Mouse (Mus musculus): ENCODE data around the gene Cntrob. TPM values are rescaled to one million over a fixed set of nuclear protein-coding genes. Genes with fewer than 3 reads are reported as not detected.

Cntrob gene
- total RNA-seq, 1 experiment from 2014 or later, result 13.3 TPM

DNA sequence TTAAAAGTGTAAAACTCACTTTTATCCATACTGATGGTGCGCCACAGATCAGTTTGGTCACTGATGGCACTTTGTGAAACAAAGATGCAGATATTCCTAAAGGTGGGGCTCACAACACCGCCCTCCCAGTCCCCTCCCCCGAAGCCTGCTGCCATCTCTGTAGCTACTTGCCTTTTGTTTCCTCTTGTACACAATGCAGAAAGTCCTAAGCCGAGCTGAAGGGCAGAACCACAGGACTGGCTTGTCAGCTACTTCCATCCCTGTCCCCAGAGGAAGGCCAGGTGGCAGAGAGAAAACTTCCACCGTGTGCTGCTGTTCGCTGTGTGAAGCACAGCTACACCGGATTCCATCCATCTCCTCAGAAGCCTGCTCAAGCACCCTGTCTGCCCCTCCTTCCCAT is 25.3 kb downstream of the Cntrob start:
- DNase-seq, result no peak

DNA sequence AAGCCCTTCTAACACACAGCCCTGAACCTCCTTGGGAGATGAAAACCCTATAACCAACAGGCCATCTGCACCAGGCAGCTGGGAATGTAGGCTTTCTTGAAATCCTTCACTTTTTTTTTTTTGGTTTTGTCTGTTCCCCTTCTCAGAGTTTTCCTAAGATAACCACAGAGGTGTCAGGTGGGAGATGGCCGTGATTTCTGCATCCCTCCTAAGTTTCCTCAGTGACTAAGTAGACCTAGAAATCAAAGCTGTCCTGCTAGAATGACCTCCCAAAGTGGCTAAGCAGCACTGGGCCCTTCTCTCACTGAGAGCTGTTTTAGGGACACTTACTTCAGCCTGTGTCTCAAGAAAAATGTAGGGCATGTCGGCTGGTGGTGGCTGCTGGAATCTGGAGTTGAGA is 25.8 kb downstream of the Cntrob start:
- no peak for DNase-seq

- DNase-seq, result no peak
Observed at GRCm38 (mm10) chr11:69295286-69295685, 28.3 kb downstream of the Cntrob start.

GRCm38 (mm10) chr11:69291111-69291510 is 32.5 kb downstream of the Cntrob start:
- no peak for DNase-seq

DNA sequence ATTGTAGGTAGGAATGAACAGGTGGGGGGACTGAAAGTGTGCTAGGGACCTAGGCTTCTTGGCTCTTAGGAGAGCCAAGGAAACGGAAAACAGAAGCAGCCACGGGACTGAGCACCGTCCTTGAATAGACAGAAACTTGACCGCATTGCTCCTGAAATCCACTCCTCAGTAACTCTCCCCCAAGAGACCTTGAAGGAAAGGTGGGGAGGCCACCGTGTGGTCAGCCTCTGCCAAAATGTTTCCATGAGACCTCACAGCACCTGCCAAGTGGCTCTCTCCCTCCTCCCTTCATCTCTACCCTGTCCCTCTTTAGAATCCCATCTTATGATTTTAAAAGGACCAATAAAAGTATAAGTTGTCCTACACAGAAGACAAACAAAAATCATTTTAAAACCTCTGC is 46.3 kb downstream of the Cntrob start:
- no peak for DNase-seq

DNA sequence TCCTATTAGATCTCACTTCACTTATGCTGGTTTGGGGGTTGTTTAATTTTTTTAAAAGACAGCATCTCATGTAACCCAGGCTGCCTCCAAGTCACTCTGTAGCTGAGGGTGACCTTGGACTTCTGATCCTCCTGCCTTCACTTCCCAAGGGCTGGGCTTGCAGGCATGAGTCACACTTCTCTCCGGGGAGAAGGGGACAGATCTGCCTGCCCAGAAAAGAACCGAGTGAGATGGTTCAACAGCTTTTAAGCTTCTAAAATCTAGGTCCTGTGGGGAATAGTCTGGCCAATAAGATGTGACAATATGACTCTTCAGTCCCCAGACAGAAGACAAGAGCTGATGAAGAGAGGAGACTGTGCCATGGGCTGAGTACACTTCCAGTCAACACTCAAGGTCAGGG is 47.5 kb downstream of the Cntrob start:
- DNase-seq, result peak; percentile 34

- no peak for DNase-seq
Observed at GRCm38 (mm10) chr11:69275650-69276049, 47.9 kb downstream of the Cntrob start.

- peak; percentile 88 for DNase-seq
Observed at GRCm38 (mm10) chr11:69272122-69272740, 51.3 kb downstream of the Cntrob start.

DNA sequence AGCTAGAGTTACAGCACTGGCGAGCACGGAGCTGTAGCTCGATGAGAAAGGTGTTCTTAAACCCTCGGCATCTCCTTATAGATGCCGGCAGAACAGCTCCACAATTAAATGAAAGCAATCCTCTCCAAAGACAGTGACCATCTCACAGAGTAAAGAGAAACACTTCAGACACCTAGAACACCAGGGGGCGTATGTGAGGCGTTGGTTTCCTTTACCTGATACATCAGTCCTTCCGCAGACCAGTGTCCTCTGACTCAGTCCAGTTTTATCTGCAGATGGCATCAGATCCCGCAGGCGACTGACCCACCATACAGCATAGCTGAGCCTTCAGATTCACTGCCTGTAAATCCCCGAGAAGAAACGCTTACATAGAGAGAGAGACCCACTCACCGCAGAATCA is 54.0 kb downstream of the Cntrob start:
- peak; percentile 76 for DNase-seq

- no peak for DNase-seq
Observed at GRCm38 (mm10) chr11:69268100-69268499, 55.5 kb downstream of the Cntrob start.

DNA sequence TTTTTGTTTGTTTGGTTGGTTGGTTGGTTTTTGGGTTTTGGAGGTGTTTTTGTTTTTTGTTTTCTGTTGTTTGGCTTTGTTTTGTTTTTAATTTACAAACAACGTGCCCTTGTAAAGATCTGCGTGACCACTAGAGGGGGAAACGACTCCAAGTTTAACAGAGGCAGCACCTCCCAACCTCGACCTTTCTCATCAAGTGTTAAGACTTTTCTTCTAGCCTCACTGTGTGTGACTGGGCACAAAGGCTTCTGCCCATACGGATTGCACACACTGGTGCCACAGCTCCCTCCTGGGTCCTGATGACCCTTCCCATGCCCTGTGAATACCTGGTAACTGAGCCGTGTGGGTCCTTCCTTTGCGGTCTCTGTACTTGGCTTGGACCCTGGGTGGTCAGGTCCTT is 56.2 kb downstream of the Cntrob start:
- DNase-seq, result no peak

DNA sequence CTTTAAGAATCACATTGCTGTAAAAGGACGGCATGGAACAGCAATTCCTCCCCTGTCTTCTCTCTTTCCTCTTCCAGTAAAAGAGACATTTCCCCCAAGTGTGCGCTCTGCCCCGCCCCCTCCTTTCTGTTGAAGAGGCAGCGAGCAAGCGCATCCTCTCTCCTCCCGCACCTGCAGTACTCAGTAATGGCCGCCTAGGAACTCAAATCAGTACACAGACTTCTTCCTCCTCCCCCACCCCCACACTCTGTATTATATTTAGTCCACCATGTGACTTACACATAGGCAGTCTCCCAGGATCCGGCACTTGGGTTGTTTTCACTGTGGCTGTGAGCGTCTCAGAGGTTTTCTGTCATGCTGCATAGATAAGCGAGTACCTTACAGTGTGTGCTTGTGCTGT is 57.3 kb downstream of the Cntrob start:
- DNase-seq, result no peak

- DNase-seq, result no peak
Observed at GRCm38 (mm10) chr11:69265410-69265809, 58.2 kb downstream of the Cntrob start.

- no peak for DNase-seq
Observed at GRCm38 (mm10) chr11:69264276-69264675, 59.3 kb downstream of the Cntrob start.

DNA sequence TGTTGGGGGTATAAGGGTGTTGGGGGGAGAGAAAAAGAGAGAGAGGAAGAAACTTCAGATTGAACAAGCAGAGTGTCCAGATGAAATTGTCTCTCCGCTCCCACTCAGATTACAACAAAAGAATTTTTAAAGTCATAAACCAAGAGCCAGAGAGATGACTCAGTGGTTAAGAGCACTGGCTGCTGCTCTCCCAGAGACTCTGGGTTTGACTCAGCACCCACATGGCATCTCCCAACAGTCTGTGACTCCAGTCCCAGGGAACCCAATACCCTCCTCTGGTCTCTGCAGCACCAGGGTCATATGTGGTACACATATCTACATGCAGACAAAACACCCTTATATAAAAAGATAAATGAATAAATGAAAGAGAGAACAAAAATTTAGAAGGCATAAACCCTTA is 63.5 kb downstream of the Cntrob start:
- DNase-seq, result peak; percentile 41

DNA sequence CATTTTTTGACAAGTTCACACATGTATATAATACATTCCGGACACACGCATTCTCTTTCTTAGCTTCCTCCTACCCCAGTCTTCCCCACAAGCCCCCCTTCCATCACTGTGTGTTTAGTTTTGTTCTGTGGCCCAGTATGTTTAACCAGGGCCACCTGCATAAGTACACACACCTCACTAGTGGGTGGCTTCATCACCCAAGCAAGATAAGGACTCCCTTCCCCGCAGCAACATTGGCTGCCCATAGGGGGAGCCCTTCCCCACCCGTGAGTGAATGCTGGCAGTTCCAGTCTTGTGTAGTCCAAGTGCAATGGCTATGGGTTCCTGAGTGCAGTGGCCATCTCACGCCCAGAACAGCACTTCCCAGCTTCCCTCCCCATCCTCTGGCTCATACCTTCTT is 65.3 kb downstream of the Cntrob start:
- peak; percentile 47 for DNase-seq

GRCm38 (mm10) chr11:69257807-69258206 is 65.8 kb downstream of the Cntrob start:
- no peak for DNase-seq

DNA sequence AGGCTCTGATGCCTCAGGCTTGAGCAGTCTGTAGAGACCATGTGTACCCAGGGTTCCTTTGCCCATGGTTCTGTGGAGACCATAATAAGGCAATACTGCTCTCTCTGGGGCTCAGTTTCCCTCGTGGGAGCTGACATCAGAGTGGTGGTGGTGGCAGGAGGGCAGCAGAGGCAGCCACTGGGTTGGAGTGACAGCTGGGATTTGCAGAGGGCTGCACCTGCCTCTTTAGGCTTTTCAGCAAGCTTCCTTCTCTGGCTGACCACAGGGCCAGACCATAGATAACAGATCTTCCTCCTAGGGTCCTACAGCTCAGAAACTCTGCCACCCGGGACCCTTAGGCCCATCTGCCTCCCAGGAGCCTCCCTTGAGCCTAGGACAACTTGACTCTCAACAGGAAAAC is 66.5 kb downstream of the Cntrob start:
- no peak for DNase-seq

- no peak for DNase-seq
Observed at GRCm38 (mm10) chr11:69254808-69255207, 68.8 kb downstream of the Cntrob start.

GRCm38 (mm10) chr11:69253131-69253530 is 70.4 kb downstream of the Cntrob start:
- no peak for DNase-seq

DNA sequence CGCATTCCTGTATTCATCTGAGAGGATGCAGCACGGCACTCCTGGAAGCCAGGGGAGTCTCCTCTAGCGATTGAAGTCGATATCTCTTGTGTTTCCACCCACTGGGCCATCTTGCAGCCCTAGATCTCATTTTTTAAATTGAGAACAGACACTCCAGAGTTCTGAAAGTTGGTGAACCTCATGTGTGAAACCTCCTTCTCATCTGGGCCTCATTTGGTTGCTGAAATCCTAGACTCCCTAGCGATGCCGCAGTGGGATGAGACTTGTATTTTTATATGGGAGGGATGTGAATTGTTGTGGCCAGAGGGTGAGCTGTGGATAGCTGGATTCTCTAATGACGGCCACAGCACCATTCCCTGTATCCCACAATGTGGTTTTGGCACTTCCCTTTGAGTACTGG is 71.6 kb downstream of the Cntrob start:
- no peak for DNase-seq

- no peak for DNase-seq
Observed at GRCm38 (mm10) chr11:69251135-69251842, 72.3 kb downstream of the Cntrob start.

DNA sequence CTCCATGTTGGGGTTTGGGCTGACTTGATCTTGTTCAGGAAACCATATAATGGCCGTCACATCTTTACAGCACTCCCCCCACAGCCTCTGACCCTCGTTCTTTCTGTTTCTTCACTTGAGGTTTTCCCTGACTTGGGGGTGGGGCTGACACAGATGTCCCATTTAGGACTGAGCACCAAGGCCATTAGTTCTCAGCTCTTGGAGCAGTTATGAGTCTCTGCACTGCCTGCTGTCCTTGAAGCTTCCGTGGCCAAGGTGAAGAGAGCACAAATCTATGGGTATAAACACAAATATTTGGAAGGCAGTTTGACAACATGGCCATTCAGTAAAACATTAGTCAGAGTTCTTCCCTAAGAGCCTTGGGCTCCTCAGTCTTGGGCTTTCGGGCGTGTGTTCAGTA is 73.5 kb downstream of the Cntrob start:
- DNase-seq, result no peak

Data from adrenal gland, postnatal 25 days (tissue).